Mouse (Mus musculus) heart, postnatal 0 days (tissue): Measurements from ENCODE around the gene Epas1. TPM values are rescaled to one million over a fixed set of nuclear protein-coding genes. Genes with fewer than 3 reads are reported as not detected.

Experiments used
- ATAC-seq: fragments of 200-750 bp; cut with Nextera tagmentation; 2 replicates; pipeline ENCODE4 v1.8.0; 2017; ENCODE audit warnings: low read depth, moderate number of reproducible peaks, moderate library complexity; ENCODE audit not compliant: insufficient read depth
- DNase-seq: peaks from one replicate; pipeline ENCODE4 v3.0.0-alpha.2; 2016; ENCODE audit warnings: low spot score
- H3K27ac ChIP-seq: fragments of 300-500 bp; sonication (generic); 2 replicates; pipeline ENCODE4 v1.5.1; 2014; ENCODE audit warnings: low read depth, mild to moderate bottlenecking
- H3K27me3 ChIP-seq: fragments of 300-500 bp; sonication (generic); 2 replicates; pipeline ENCODE4 v1.6.1; 2014; ENCODE audit warnings: low read length, mixed read lengths; ENCODE audit not compliant: control insufficient read depth, insufficient read depth
- H3K36me3 ChIP-seq: fragments of 300-500 bp; sonication (generic); replicated peaks from 2 replicates; pipeline ENCODE4 v1.6.1; 2014; ENCODE audit warnings: low read length, mixed read lengths; ENCODE audit not compliant: control insufficient read depth, insufficient read depth
- H3K4me1 ChIP-seq: fragments of 300-500 bp; sonication (generic); 2 replicates; pipeline ENCODE4 v1.6.1; 2014; ENCODE audit warnings: antibody characterized with exemption; ENCODE audit not compliant: control insufficient read depth, insufficient read depth
- H3K4me2 ChIP-seq: fragments of 300-500 bp; sonication (generic); 2 replicates; pipeline ENCODE4 v1.6.1; 2014; ENCODE audit warnings: low read depth, mild to moderate bottlenecking, low read length, moderate library complexity
- H3K4me3 ChIP-seq: fragments of 300-500 bp; sonication (generic); 2 replicates; pipeline ENCODE4 v1.5.1; 2014; ENCODE audit warnings: low read depth, low read length
- H3K9ac ChIP-seq: fragments of 300-500 bp; sonication (generic); replicated peaks from 2 replicates; pipeline ENCODE4 v1.6.1; 2014; ENCODE audit warnings: low read depth, low read length, mixed read lengths
- H3K9me3 ChIP-seq: fragments of 300-500 bp; sonication (generic); replicated peaks from 2 replicates; pipeline ENCODE4 v1.6.1; 2016; ENCODE audit warnings: low read length; ENCODE audit not compliant: control insufficient read depth
- CTCF ChIP-seq: IDR thresholded peaks from 2 replicates; pipeline ENCODE4 v1.5.1; 2016; ENCODE audit warnings: antibody characterized with exemption, control low read depth, low read depth
- EP300 ChIP-seq: IDR thresholded peaks from 2 replicates; pipeline ENCODE4 v1.6.1; 2016; ENCODE audit warnings: antibody characterized with exemption, low read depth
- WGBS: fragments of 180-500 bp; shearing (Covaris S2); extraction: QIAGEN DNeasy Blood & Tissue Kit; methylation state at CpG from one replicate; pipeline ENCODE4 v1.1.7; 2014; 5-methylcytosine and 5-hydroxymethylcytosine counted together
- polyA plus RNA-seq: library from polyadenylated mRNA; unstranded; fragments of >200 nt; fragmentation: Nextera tagmentation; extraction: Ambion mirVana; gene quantifications from 2 replicates; pipeline ENCODE4 v1.2.1, GENCODE M21; 2015
- total RNA-seq: library from RNA; depleted of rRNA; stranded (reverse); fragments of >200 nt; gene quantifications from 2 replicates; pipeline ENCODE4 v1.2.3, GENCODE M21; 2014; ENCODE audit warnings: low replicate concordance

Epas1 gene
- total and polyA plus RNA-seq, 2 experiments from 2014 or later = 9.1 to 28.7 TPM

DNA sequence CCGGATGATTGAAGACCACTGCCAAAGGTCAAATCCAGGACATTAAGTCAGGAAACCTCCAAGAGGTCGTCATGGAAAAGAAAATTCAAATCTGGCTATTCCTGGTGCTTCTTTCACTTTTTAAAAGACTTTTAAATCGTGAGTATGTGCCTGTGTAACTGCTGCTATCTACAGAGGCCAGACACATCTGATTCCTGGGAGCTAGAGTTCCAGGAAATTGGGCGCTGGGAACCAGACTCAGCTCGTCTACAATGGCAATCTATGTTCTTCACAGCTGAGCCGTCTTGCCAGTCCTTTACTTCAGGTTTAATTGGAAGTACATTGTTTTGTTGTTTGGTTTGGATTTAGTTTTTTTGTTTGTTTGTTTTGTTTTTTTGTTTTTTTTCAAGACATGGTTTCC is 22.2 kb upstream of the Epas1 start:
- WGBS = 80% methylated on average over 6 of the region's 6 CpGs
- TF ChIP-seq CTCF (no peak), EP300 (no peak)
- H3K9ac ChIP-seq = no peak overlapping the region
- H3K4me1 ChIP-seq = peaks cover 8% of the 10 kb centered on the region; the same call in 1 of the 2 replicates
- no peaks in the 10 kb centered on the region for H3K9me3 ChIP-seq
- no peak for ATAC-seq
- H3K4me2 ChIP-seq = no peak overlapping the region
- no peak for DNase-seq
- no peaks in the 10 kb centered on the region for H3K36me3 ChIP-seq
- H3K27ac ChIP-seq = 0 out of 2 replicates have a peak overlapping the region, but pooled peaks have one; percentile 52
- no peak overlapping the region for H3K4me3 ChIP-seq
- no peaks in the 10 kb centered on the region for H3K27me3 ChIP-seq

DNA sequence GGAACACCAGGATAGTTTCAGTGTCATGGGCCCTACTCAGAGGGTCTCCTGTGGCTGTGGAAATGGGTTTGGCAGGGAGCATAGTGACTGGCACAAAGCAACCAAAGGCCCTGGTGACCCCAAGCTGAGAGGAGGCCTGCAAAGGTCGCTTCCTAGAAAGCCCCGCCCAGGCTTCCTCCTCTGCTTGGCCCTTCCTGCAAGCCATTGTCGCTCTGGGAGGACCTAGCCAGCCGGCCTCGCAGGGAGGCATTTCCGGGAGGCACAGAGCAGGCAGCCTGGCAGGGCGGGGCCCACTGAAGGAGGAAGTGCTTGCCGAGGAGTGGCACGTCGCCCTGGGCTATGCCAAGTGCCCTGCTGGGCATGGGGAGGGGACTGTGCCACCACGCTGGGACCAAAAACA is 21.5 kb upstream of the Epas1 start:
- H3K4me1 ChIP-seq = peaks cover 8% of the 10 kb centered on the region; the same call in 1 of the 2 replicates
- DNase-seq (peak; percentile 80), ATAC-seq (peak; percentile 88)
- no peaks in the 10 kb centered on the region for H3K36me3 ChIP-seq
- 9% methylated on average over 11 of the region's 11 CpGs for WGBS
- TF ChIP-seq CTCF (no peak), EP300 (peak; percentile 63; the same call in 1 of the 2 replicates)
- H3K9ac ChIP-seq = no peak overlapping the region
- H3K4me2 ChIP-seq = peak overlapping the region; percentile 4; the same call in 1 of the 2 replicates
- H3K27me3 ChIP-seq = no peaks in the 10 kb centered on the region
- H3K9me3 ChIP-seq = no peaks in the 10 kb centered on the region
- peak overlapping the region; percentile 52 for H3K27ac ChIP-seq
- H3K4me3 ChIP-seq = no peak overlapping the region

DNA sequence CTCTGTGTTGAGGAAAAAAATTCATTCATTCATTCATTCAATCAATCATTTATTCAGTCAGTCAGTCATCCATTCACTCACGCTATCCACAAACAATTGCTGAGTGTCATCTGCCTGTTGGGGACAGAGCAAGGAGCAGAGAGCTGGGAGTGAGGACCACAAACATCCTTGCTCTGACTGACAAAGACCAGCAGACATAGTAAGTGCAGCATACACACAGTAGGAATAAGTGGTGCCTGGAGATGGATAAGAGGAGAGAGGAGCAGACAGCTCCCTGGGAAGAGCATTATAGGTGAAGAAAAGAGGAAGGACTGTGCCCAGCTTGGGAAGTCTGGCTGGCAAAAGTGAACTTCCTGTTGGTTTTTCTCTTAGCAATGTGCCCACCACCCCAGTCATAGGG is 21.0 kb upstream of the Epas1 start:
- Histone ChIP-seq H3K36me3 (no peaks in the 10 kb centered on the region), H3K4me2 (peak overlapping the region; percentile 4; the same call in 1 of the 2 replicates), H3K9me3 (no peaks in the 10 kb centered on the region), H3K27ac (peak overlapping the region; percentile 52; the same call in 1 of the 2 replicates), H3K27me3 (no peaks in the 10 kb centered on the region), H3K9ac (no peak overlapping the region), H3K4me3 (no peak overlapping the region), H3K4me1 (peaks cover 8% of the 10 kb centered on the region; the same call in 1 of the 2 replicates)
- ATAC-seq = no peak
- TF ChIP-seq EP300 (no peak), CTCF (no peak)
- 89% methylated on average over 1 of the region's 1 CpGs for WGBS
- no peak for DNase-seq

DNA sequence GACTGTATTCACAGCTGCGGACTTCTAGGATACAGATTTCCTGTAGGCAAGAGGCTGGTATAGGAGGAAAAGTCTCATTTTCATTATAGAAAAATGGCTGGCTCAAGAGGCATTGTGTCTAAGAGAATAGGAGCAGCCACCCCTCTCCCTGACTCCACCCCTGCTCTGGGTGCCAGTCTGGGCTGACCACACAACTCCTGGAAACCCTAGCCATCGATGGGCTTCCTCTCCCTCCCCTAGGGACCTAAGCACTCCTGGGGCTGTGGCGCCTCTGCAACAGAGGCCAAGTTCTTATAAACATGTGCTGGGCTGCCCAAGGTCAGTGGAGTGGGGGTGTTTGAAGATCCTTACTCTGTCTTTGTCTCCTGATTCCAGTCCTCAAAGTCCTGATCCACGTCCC is 19.9 kb upstream of the Epas1 start:
- no peak for ATAC-seq
- H3K4me3 ChIP-seq = no peak overlapping the region

GRCm38 (mm10) chr17:86738477-86738876 is 15.0 kb upstream of the Epas1 start:
- no peak for TF ChIP-seq CTCF
- TF ChIP-seq EP300 = no peak
- no peak for ATAC-seq
- no peaks in the 10 kb centered on the region for H3K27me3 ChIP-seq
- no peak overlapping the region for H3K9ac ChIP-seq
- no peaks in the 10 kb centered on the region for H3K36me3 ChIP-seq
- H3K4me2 ChIP-seq = no peak overlapping the region
- 70% methylated on average over 6 of the region's 6 CpGs for WGBS
- no peak overlapping the region for H3K27ac ChIP-seq
- H3K4me3 ChIP-seq = no peak overlapping the region
- H3K9me3 ChIP-seq = no peaks in the 10 kb centered on the region
- DNase-seq = no peak
- no peaks in the 10 kb centered on the region for H3K4me1 ChIP-seq

More for the DNA sequence above, 19.9 kb upstream of the Epas1 start:
- Histone ChIP-seq H3K4me2 (no peak overlapping the region), H3K9me3 (no peaks in the 10 kb centered on the region), H3K9ac (no peak overlapping the region), H3K36me3 (no peaks in the 10 kb centered on the region), H3K27me3 (no peaks in the 10 kb centered on the region), H3K27ac (0 out of 2 replicates have a peak overlapping the region, but pooled peaks have one; percentile 11), H3K4me1 (peaks cover 8% of the 10 kb centered on the region; the same call in 1 of the 2 replicates)
- 71% methylated on average over 4 of the region's 4 CpGs for whole genome bisulfite sequencing
- DNase-seq = no peak
- TF ChIP-seq EP300 = no peak

DNA sequence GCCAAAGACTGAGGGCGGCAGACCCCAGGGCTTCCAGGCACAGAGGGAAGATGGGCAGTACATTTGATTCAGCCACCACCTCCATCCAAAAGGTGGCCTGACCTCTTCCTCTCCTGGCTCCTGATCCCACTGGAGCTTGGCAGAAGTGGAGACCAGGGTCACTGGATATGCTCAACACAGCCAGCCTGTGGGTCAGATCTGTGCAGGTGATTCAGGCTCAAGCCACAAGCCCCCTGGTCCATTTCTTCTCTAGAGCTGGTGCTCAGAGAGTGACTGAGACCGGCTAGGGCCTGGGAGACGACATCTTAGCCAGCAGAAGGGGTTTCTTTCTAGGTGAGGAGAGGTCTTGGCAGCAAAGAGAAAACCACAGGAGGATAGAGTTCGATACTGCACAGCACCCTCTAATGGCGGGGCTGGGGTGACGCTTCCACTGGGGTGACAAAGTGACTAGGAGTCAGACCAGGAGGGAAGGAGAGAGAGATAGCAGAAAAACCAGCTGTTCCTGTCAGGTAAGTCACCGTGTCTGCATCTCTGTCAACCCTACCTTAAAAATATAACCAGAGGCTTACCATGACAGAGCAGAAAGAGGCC is 10.1 kb upstream of the Epas1 start:
- Histone ChIP-seq H3K4me3 (no peak overlapping the region), H3K4me1 (no peaks in the 10 kb centered on the region), H3K4me2 (no peak overlapping the region), H3K9me3 (no peaks in the 10 kb centered on the region), H3K27me3 (no peaks in the 10 kb centered on the region), H3K9ac (no peak overlapping the region), H3K27ac (no peak overlapping the region), H3K36me3 (no peaks in the 10 kb centered on the region)
- ATAC-seq (no peak), DNase-seq (no peak)
- TF ChIP-seq EP300 = no peak
- WGBS = 82% methylated on average over 7 of the region's 7 CpGs
